Comparison of ENCODE assay signal across 25 mouse cellular contexts in the genomic region with DNA sequence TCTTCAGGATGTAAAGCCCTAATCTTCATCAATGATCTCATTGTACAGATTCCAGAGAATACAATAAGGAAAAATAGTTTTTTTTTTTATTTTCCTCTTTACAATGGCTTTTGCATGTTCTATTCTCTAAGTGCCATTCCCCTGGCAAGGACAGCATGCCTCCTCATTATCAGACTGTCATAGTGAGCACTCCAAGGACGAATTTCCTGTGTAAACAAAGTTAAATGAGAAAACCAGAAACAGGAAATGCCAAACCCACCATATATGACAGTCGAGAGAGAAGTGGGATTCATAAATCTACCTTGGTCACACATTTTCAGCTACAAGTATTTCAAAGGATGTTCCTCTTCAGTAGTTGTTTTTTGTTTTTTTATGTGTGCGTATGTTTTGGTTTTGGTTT.
"Had no signal": no experiment of that assay in that cellular context is flagged by ENCODE, and none has a peak within 500 bp of the region (broad histone marks: within the 10 kb centered on the region; RNA-seq: fewer than 3 reads in every experiment).

No protein-coding gene starts in this region.

- H3K4me2 ChIP-seq: kidney, embryonic 15.5 days; limb, embryonic 12.5 days; limb, embryonic 15.5 days; liver, embryonic 11.5 days; lung, embryonic 15.5 days; midbrain, embryonic 12.5 days; midbrain, embryonic 15.5 days; neural tube, embryonic 12.5 days; neural tube, embryonic 15.5 days had no signal

- H3K36me3 ChIP-seq: kidney, embryonic 15.5 days; limb, embryonic 12.5 days; limb, embryonic 15.5 days; midbrain, embryonic 12.5 days; midbrain, embryonic 15.5 days; neural tube, embryonic 12.5 days; neural tube, embryonic 15.5 days had no signal

- H3K27ac ChIP-seq: kidney, embryonic 15.5 days; left cerebral cortex, adult 2 months; limb, embryonic 12.5 days; limb, embryonic 15.5 days; liver, embryonic 14.5 days; lung, embryonic 15.5 days; midbrain, embryonic 12.5 days; midbrain, embryonic 15.5 days; neural tube, embryonic 12.5 days; neural tube, embryonic 15.5 days; stomach, postnatal 0 days had no signal

- H3K9me3 ChIP-seq: kidney, embryonic 15.5 days; limb, embryonic 12.5 days; limb, embryonic 15.5 days; lung, embryonic 15.5 days; midbrain, embryonic 12.5 days; midbrain, embryonic 15.5 days; neural tube, embryonic 12.5 days; neural tube, embryonic 15.5 days had no signal

- H3K9ac ChIP-seq: kidney, embryonic 15.5 days; limb, embryonic 12.5 days; limb, embryonic 15.5 days; liver, embryonic 14.5 days; liver, postnatal 0 days; lung, embryonic 15.5 days; midbrain, embryonic 12.5 days; midbrain, embryonic 15.5 days; neural tube, embryonic 12.5 days; neural tube, embryonic 15.5 days had no signal

- ATAC-seq: liver, postnatal 0 days; midbrain, embryonic 15.5 days had no signal

- DNase-seq: kidney, postnatal 10 days; kidney, postnatal 36 days; layer of hippocampus, postnatal 36 days; left cerebral cortex, postnatal 4 days; liver, postnatal 0 days; lung, postnatal 10 days; lung, postnatal 4 days; right cerebral cortex, adult 18-20 months; right cerebral cortex, postnatal 14 days; right cerebral cortex, postnatal 4 days; thymus, adult 2 months; thymus, postnatal 14 days; thymus, postnatal 4 days had no signal

- H3K27me3 ChIP-seq: kidney, embryonic 15.5 days; limb, embryonic 12.5 days; limb, embryonic 15.5 days; lung, embryonic 15.5 days; midbrain, embryonic 12.5 days; midbrain, embryonic 15.5 days; neural tube, embryonic 12.5 days; neural tube, embryonic 15.5 days had no signal

- H3K4me1 ChIP-seq: kidney, embryonic 15.5 days; limb, embryonic 12.5 days; limb, embryonic 15.5 days; lung, embryonic 15.5 days; midbrain, embryonic 12.5 days; midbrain, embryonic 15.5 days; neural tube, embryonic 12.5 days; neural tube, embryonic 15.5 days had no signal

- H3K4me3 ChIP-seq: kidney, embryonic 15.5 days; left cerebral cortex, adult 2 months; limb, embryonic 12.5 days; limb, embryonic 15.5 days; lung, embryonic 15.5 days; midbrain, embryonic 12.5 days; midbrain, embryonic 15.5 days; neural tube, embryonic 12.5 days; neural tube, embryonic 15.5 days had no signal
